Mouse (Mus musculus) telencephalon, adult 2 months (tissue): ENCODE measurements around the gene Ptprf.

Source experiments
- DNase-seq: peaks from one replicate; pipeline ENCODE4 v3.0.0-alpha.2; 2011; ENCODE audit warnings: low read depth, low spot score

The Ptprf gene

DNA sequence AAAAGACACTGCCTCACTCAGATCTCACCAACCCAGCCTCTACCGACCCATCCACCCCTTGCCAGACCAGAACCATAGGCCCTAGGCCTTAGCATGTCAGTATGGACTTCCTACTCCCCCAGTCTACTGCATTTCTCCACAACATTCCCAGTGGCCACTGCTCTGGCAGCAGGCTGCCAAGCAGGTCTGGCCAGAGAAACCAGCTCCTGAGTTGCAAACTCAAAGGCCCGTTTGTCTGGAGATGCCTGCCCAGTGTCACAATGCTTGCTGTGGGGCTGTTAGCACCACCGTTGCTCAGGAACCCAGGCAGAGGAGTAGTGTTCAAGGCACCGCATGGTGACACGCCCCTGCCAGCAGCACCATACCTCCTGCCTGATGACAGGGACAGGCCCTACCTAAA lies 5.0 kb downstream of the Ptprf start:
- DNase-seq: no peak

GRCm38 (mm10) chr4:118282182-118282562 lies 9.0 kb downstream of the Ptprf start:
- no peak for DNase-seq

GRCm38 (mm10) chr4:118281444-118282181 lies 9.6 kb downstream of the Ptprf start:
- no peak for DNase-seq

DNA sequence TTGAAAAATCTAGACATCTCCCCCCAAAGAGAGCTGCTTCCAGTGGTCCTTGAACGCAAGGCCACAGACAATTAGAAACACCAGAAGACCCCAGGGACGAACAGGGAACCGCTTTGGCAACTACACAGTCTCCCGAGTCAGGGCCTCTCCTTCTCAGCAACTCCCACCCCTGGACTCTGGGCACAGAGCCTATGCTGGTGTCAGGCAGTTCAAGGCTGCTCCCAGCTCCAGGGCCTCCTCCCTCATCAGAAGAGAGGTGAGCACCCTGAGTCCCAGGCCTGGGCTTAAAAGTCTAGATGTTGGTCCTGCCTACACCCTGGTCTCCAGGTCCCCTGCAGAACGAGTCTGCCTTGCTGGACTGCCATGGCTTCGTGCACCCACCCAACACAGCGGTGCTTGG lies 10.7 kb downstream of the Ptprf start:
- DNase-seq: no peak

- no peak for DNase-seq
Measured at GRCm38 (mm10) chr4:118276520-118277232, 14.5 kb downstream of the Ptprf start.

DNA sequence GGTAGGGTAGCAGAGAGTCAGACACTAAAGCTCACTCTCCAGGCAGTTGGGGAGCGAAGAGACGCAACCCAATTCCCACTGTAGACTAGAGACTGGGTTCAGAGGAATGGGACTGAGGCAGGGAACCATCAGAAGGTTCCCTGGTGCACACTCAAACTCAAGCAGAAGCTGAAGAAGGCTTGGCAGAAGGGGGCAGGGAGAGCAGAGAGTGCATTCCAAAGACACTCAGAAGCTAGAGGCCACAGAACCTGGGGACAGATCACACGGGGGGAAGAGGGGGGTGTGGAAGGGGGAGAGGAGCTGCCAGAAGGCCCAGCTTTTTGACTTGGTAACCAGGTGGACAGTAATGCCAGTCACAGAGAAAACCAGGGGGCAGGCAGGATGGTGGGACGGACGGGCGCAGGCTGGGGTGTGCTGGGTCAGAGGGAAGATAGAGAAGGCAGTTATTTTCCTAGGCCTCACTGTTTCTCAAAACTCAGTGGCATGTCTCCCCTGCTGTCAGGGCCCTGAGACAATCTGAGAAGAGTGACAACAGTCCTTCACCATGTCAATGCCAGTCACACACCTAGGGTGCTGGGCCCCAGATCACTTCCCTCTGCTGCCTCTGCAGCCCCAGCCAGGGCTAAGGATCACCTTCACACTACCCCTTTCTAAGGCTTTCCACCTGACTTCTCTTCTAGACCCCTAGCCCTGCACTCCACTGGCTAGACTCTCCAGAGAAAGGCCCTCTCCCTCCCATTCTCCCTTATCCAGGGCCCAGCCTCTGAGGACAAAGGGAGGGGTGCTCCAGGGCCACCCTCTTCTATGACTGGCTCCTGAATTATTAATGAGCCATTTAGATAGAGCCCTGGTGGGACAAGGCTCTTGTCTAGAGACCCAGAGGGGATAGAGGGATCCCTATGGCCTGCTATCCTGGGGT lies 15.3 kb downstream of the Ptprf start:
- no peak for DNase-seq

DNA sequence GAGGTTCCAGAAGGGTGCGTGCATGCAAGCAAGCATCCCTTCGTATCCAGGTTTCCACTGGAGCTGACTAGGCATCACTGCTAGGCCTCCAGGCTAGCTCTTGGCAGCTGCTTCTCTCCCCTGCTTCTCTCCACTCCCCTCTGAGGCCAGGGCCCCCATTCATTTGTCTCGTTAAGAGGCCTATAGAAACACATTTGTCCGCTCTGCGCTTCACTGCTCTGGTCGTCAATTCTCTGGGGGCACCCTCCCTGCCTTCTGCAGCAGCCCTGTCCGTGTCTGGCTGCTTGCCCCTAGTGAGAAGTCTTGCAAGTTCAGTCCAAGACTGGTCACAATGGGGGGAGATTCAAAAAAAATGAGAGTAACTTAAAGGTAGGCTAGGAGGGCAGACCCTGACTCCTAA lies 16.7 kb downstream of the Ptprf start:
- DNase-seq: no peak

DNA sequence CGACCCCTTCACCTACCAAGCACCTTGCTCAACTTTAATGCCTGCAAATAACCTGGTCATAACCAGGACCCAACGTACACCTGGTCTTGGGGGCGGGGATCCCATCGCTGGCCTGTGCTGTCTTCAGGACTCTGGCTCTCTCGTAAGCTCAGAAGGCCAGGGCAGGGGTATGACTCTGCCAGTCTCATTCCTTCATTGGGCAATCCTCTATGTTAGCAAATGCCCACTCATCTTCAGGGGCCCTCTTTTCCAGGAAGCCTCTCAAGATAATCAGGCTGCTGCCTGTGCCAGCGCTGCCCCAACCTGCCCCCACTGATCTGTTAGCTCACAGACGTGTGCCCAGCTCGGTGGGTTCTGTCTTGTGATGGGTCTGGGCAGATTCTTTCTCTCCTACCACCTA lies 17.2 kb downstream of the Ptprf start:
- DNase-seq: no peak

DNA sequence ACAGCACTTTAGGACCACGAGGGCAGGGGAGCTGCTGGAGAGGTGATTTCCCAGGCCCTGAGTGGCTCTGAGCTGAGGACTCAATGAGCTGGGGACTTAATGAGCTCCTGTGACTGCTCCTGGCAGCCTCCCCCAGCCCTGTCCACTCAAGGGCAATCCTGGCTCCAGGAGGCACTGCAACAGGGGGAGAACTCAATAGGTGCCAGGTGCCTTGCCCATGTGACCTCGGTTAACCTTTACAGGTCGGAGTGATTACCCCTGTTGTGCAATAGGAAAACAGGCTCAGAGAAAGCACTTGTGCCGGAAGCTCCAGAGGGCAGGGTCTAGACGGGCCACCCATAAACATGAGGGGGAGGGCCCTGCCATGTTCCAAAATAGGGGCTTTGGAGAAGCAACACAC lies 17.7 kb downstream of the Ptprf start:
- DNase-seq: no peak

DNA sequence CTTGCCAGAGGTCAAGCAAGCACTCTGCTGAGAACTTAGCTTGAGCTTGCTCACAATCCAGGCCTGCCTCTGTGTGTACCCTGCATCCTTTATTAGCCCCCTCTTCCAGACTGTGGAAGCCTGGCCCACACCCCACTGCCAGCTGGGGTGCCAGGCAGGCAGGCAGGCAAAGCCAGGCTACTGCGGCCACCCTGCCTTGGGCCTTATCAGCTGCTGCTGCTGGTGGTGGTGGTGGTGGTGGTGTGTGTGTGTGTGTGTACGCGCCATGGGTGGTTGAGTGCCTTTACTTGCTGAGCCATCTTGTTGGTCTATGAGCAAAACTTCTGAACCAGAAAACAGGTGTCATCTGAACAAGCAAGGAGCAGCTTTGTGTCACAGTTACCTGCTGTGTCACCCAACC lies 18.3 kb downstream of the Ptprf start:
- DNase-seq: no peak

DNA sequence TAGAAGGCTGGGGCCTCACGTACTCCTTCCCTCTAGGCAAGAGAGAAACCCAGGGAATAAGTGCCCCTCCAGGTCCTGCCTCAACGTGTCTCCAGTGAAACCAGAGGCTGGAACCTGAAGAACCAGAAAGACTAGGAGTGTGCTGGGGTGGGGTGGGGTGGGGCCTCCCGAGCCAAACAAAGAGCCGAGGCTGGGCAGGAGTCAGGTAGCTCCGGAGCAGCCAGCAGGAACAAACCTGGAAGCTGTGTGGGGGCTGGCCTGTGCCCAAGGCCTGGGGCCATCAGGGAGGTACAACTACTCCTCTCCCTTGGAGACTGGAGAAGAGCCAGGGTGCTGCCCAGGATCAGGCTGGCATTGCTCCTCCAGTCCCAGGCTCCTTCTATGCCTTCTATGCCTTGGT lies 18.9 kb downstream of the Ptprf start:
- no peak for DNase-seq

GRCm38 (mm10) chr4:118271556-118272074 lies 19.6 kb downstream of the Ptprf start:
- DNase-seq: no peak

DNA sequence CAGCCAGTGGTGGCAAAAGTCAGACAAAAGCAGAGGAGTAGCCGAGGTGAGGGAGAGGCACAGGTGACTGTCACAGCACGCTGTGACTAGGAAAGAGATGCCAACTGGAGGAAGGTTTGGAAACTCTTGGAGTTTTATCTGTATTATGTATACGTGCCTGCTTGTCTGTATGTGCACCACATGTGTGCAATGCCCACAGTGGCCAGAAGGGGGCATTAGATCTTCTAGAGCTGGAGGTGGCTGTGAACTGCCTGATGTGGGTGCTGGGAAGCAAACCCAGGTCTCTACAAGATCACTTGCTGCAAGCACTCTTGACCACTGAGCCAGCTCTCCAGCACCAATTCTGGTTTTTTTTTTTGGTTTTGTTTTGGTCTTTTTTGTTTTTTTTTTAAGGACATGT lies 20.5 kb downstream of the Ptprf start:
- DNase-seq: no peak

DNA sequence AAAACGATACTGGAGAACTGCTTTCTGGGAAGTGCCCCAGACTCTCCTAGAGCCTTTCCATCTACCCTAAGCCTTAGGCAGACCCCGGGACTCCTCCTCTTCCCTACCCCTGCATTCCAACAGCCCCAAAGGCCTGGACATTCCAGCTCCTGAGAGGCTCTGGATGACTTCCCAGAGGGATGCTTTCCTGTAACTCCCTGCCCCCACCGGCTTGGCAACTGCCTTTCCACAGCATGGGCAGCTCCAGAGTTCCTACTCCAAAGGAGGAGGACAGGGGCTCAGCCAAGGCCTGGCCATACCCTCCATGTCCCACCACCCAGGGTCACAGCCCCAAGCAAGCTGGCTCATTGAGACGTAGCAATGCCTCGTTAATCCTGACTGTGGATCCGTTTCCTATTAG lies 21.2 kb downstream of the Ptprf start:
- DNase-seq: no peak

DNA sequence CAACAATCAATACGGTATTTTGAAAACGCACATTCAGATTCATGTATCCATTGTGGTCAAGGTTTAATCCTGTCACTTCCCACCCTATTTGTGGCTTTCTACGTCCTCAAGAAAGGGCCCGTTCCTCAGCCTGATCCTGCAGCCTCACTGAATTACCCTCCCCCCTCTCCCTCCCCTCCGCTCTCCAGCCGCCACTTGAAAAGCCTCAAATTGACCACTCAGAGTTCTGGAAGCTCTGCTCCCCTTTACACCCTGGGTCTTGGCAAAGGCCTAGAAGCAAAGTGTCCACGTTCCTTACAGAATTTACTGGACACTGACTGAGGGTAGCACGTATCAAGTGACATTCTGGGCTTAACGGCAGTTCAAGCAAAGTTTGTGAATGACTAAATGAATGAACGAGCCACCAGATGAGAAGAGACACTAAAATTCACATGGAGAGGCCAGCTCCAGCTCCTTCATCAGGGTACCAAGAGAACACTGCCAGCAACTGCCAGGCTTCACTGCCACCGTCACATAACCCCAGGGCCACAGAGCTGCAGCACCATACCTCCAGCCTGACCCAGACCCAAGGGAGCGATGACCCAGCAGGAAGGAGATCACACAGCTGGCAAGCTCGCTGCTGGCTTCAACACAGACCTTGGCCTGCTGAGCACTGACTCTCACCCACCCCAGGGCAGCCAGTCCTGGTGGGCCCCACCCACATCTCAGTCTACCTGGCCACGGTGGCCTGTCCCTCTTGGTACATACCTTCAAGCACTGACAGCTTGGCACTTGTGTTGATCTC lies 22.6 kb downstream of the Ptprf start:
- DNase-seq: no peak

GRCm38 (mm10) chr4:118265557-118265956 lies 25.6 kb downstream of the Ptprf start:
- DNase-seq: no peak

GRCm38 (mm10) chr4:118261771-118262473 lies 29.3 kb downstream of the Ptprf start:
- DNase-seq: no peak

- DNase-seq: no peak
Measured at GRCm38 (mm10) chr4:118261291-118261690, 29.9 kb downstream of the Ptprf start.

DNA sequence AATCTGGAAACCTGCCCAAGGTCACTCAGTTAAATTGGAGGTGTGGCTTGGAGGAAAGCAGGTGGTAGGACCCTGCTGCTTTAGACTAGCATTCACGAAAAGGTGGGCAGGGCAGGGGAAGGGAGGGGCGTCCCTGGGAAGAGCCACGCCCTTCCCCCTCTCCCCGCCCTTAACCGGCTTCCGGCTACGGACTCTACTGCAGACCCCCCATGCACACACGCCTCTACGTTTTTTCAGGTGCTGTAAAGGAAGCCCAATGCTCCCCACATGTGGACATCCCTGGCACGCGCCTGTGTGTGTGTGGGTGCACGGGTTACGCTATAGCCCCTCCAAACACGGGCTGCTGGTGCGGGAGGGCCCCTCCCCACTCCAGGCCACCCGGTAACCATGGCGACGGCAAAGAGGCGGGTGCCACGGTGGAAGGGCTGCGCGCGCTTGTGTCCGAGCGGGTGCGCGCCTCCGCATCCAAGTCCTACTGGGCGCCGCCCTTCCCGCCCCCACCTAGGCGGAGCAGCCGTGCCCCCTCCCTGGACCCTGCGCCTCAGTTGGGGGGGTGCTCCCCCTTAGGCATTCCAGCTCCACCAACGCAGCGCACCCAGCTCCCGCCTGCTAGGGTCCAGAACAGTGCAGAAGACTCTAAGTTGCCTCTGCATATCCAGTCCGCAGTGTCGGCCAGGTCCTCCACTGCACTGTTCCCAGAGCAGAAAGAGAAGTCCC lies 30.5 kb downstream of the Ptprf start:
- DNase-seq: no peak
